Mouse (Mus musculus) kidney, adult 11 months (tissue): ENCODE measurements at regions not wholly inside any gene's neighbourhood (a gene's known extent, or its start where the extent isn't known, plus 50 kb on each side); places are given as distances from the start of the nearest gene placed in this dataset.

Source experiments
- DNase-seq: peaks from one replicate; pipeline ENCODE4 v3.0.0; 2022

GRCm38 (mm10) chr6:140167182-140167581 lies 125.9 kb upstream of the Plcz1 start:
- DNase-seq = no peak

- DNase-seq = no peak
Measured at GRCm38 (mm10) chr6:140162729-140163128, 121.5 kb upstream of the Plcz1 start.

GRCm38 (mm10) chr6:140161482-140161881 lies 120.2 kb upstream of the Plcz1 start:
- no peak for DNase-seq

GRCm38 (mm10) chr6:140160946-140161345 lies 119.7 kb upstream of the Plcz1 start:
- no peak for DNase-seq

GRCm38 (mm10) chr6:140158986-140159385 lies 117.7 kb upstream of the Plcz1 start:
- DNase-seq = no peak

- no peak for DNase-seq
Measured at GRCm38 (mm10) chr6:140157375-140157774, 116.1 kb upstream of the Plcz1 start.

GRCm38 (mm10) chr6:140152418-140153176 lies 111.3 kb upstream of the Plcz1 start:
- DNase-seq = no peak

GRCm38 (mm10) chr6:140148628-140149245 lies 107.5 kb upstream of the Plcz1 start:
- DNase-seq = peak; percentile 28

GRCm38 (mm10) chr6:140148138-140148537 lies 106.9 kb upstream of the Plcz1 start:
- DNase-seq = no peak

GRCm38 (mm10) chr6:140147711-140148110 lies 106.5 kb upstream of the Plcz1 start:
- DNase-seq = peak; percentile 23

- no peak for DNase-seq
Measured at GRCm38 (mm10) chr6:140133734-140134133, 92.5 kb upstream of the Plcz1 start.

GRCm38 (mm10) chr6:140126645-140127044 lies 85.4 kb upstream of the Plcz1 start:
- DNase-seq = no peak

GRCm38 (mm10) chr6:140114024-140114423 lies 72.8 kb upstream of the Plcz1 start:
- DNase-seq = no peak

GRCm38 (mm10) chr6:140112054-140112453 lies 70.8 kb upstream of the Plcz1 start:
- DNase-seq = no peak

GRCm38 (mm10) chr6:140108083-140108482 lies 66.8 kb upstream of the Plcz1 start:
- DNase-seq = no peak

- no peak for DNase-seq
Measured at GRCm38 (mm10) chr6:140107628-140108027, 66.4 kb upstream of the Plcz1 start.

- no peak for DNase-seq
Measured at GRCm38 (mm10) chr6:140106141-140106540, 64.9 kb upstream of the Plcz1 start.

GRCm38 (mm10) chr6:140102043-140102442 lies 60.8 kb upstream of the Plcz1 start:
- DNase-seq = no peak

GRCm38 (mm10) chr6:140095416-140095815 lies 54.2 kb upstream of the Plcz1 start:
- no peak for DNase-seq
